Mouse (Mus musculus) intestine, embryonic 15.5 days (tissue): ENCODE results near the gene Lin52. TPM values are rescaled to one million over a fixed set of nuclear protein-coding genes. Genes with fewer than 3 reads are reported as not detected.

ENCODE experiments used
- ATAC-seq: fragments of 200-750 bp; cut with Nextera tagmentation; 2 replicates; pipeline ENCODE4 v1.8.0; 2017; ENCODE audit warnings: moderate TSS enrichment, moderate library complexity
- H3K27ac ChIP-seq: fragments of 300-500 bp; sonication (generic); 2 replicates; pipeline ENCODE4 v1.5.1; 2015; ENCODE audit warnings: mild to moderate bottlenecking, inconsistent platforms
- H3K27me3 ChIP-seq: fragments of 300-500 bp; sonication (generic); replicated peaks from 2 replicates; pipeline ENCODE4 v1.6.1; 2015; ENCODE audit warnings: inconsistent platforms
- H3K36me3 ChIP-seq: fragments of 300-500 bp; sonication (generic); 2 replicates; pipeline ENCODE4 v1.6.1; 2015; ENCODE audit warnings: inconsistent platforms
- H3K4me1 ChIP-seq: fragments of 300-500 bp; sonication (generic); replicated peaks from 2 replicates; pipeline ENCODE4 v1.6.1; 2015; ENCODE audit warnings: inconsistent platforms
- H3K4me2 ChIP-seq: fragments of 300-500 bp; sonication (generic); replicated peaks from 2 replicates; pipeline ENCODE4 v1.6.1; 2015; ENCODE audit warnings: mild to moderate bottlenecking, inconsistent platforms
- H3K4me3 ChIP-seq: fragments of 300-500 bp; sonication (generic); replicated peaks from 2 replicates; pipeline ENCODE4 v1.5.1; 2015; ENCODE audit warnings: inconsistent platforms
- H3K9ac ChIP-seq: fragments of 300-500 bp; sonication (generic); 2 replicates; pipeline ENCODE4 v1.6.1; 2015; ENCODE audit warnings: inconsistent platforms
- H3K9me3 ChIP-seq: fragments of 300-500 bp; sonication (generic); 2 replicates; pipeline ENCODE4 v1.6.1; 2016; ENCODE audit warnings: inconsistent platforms
- WGBS: fragments of 180-500 bp; shearing (Covaris S2); methylation state at CpG from one replicate; pipeline ENCODE4 v1.1.7; 2015; 5-methylcytosine and 5-hydroxymethylcytosine counted together
- polyA plus RNA-seq: library from polyadenylated mRNA; unstranded; fragments of >200 nt; fragmentation: Nextera tagmentation; extraction: Ambion mirVana; gene quantifications from 2 replicates; pipeline ENCODE4 v1.2.1, GENCODE M21; 2015

The Lin52 gene
- polyA plus RNA-seq, 1 experiment from 2014 or later = 15.2 TPM

GRCm38 (mm10) chr12:84438697-84439096 is 12.5 kb upstream of the Lin52 start:
- no peak for ATAC-seq
- Histone ChIP-seq H3K9ac (no peak overlapping the region), H3K27ac (no peak overlapping the region), H3K27me3 (no peaks in the 10 kb centered on the region), H3K4me1 (no peaks in the 10 kb centered on the region), H3K36me3 (no peaks in the 10 kb centered on the region), H3K9me3 (no peaks in the 10 kb centered on the region), H3K4me3 (no peak overlapping the region), H3K4me2 (no peak overlapping the region)
- WGBS = 47% methylated on average over 2 of the region's 2 CpGs

GRCm38 (mm10) chr12:84442526-84442925 is 8.7 kb upstream of the Lin52 start:
- Histone ChIP-seq H3K4me1 (no peaks in the 10 kb centered on the region), H3K27me3 (no peaks in the 10 kb centered on the region), H3K27ac (no peak overlapping the region), H3K9ac (no peak overlapping the region), H3K4me2 (no peak overlapping the region), H3K4me3 (no peak overlapping the region), H3K9me3 (no peaks in the 10 kb centered on the region), H3K36me3 (no peaks in the 10 kb centered on the region)
- 64% methylated on average over 4 of the region's 4 CpGs for WGBS
- no peak for ATAC-seq

GRCm38 (mm10) chr12:84447386-84447785 is 3.8 kb upstream of the Lin52 start:
- Histone ChIP-seq H3K4me1 (peaks cover 4% of the 10 kb centered on the region; the same call in 1 of the 2 replicates), H3K9me3 (no peaks in the 10 kb centered on the region), H3K27ac (no peak overlapping the region), H3K4me2 (no peak overlapping the region), H3K9ac (no peak overlapping the region), H3K36me3 (no peaks in the 10 kb centered on the region), H3K4me3 (no peak overlapping the region), H3K27me3 (no peaks in the 10 kb centered on the region)
- ATAC-seq = no peak
- WGBS = 78% methylated on average over 1 of the region's 1 CpGs

GRCm38 (mm10) chr12:84448181-84448580 is 3.0 kb upstream of the Lin52 start:
- ATAC-seq = no peak
- Histone ChIP-seq H3K27me3 (no peaks in the 10 kb centered on the region), H3K9me3 (no peaks in the 10 kb centered on the region), H3K36me3 (no peaks in the 10 kb centered on the region), H3K9ac (no peak overlapping the region), H3K4me1 (peaks cover 4% of the 10 kb centered on the region; the same call in 1 of the 2 replicates), H3K4me2 (no peak overlapping the region), H3K27ac (no peak overlapping the region), H3K4me3 (no peak overlapping the region)
- WGBS = 79% methylated on average over 6 of the region's 6 CpGs

GRCm38 (mm10) chr12:84449887-84450286 is 1.3 kb upstream of the Lin52 start:
- Histone ChIP-seq H3K4me2 (peak overlapping the region; percentile 90), H3K9me3 (no peaks in the 10 kb centered on the region), H3K36me3 (no peaks in the 10 kb centered on the region), H3K4me3 (peak overlapping the region; percentile 70), H3K27ac (no peak overlapping the region; the same call in 1 of the 2 replicates), H3K9ac (peak overlapping the region; percentile 66), H3K4me1 (peaks cover 4% of the 10 kb centered on the region; the same call in 1 of the 2 replicates), H3K27me3 (no peaks in the 10 kb centered on the region)
- no peak for ATAC-seq
- WGBS = 45% methylated on average over 10 of the region's 10 CpGs

GRCm38 (mm10) chr12:84450351-84450717 is 888 bp upstream of the Lin52 start:
- WGBS = under 1% methylated on average over 6 of the region's 6 CpGs
- ATAC-seq = peak; percentile 5; the same call in 1 of the 2 replicates
- peak overlapping the region; percentile 66 for H3K9ac ChIP-seq
- H3K27ac ChIP-seq = peak overlapping the region; percentile 48; the same call in 1 of the 2 replicates
- H3K36me3 ChIP-seq = no peaks in the 10 kb centered on the region
- H3K27me3 ChIP-seq = no peaks in the 10 kb centered on the region
- H3K9me3 ChIP-seq = no peaks in the 10 kb centered on the region
- H3K4me2 ChIP-seq = peak overlapping the region; percentile 90
- peak overlapping the region; percentile 70 for H3K4me3 ChIP-seq
- H3K4me1 ChIP-seq = peaks cover 4% of the 10 kb centered on the region; the same call in 1 of the 2 replicates

- WGBS = under 1% methylated on average over 11 of the region's 11 CpGs
- H3K27me3 ChIP-seq = no peaks in the 10 kb centered on the region
- H3K4me2 ChIP-seq = peak overlapping the region; percentile 91
- H3K4me3 ChIP-seq = peak overlapping the region; percentile 70
- H3K36me3 ChIP-seq = no peaks in the 10 kb centered on the region
- H3K9me3 ChIP-seq = no peaks in the 10 kb centered on the region
- peak overlapping the region; percentile 60 for H3K9ac ChIP-seq
- 0 out of 2 replicates have a peak overlapping the region, but pooled peaks have one; percentile 28 for H3K27ac ChIP-seq
- ATAC-seq = no peak
- H3K4me1 ChIP-seq = peaks cover 4% of the 10 kb centered on the region; the same call in 1 of the 2 replicates
These were observed 579 bp downstream of the Lin52 start for GRCm38 (mm10) chr12:84451801-84452200.

GRCm38 (mm10) chr12:84456911-84457310 is 5.7 kb downstream of the Lin52 start:
- Histone ChIP-seq H3K9me3 (no peaks in the 10 kb centered on the region), H3K9ac (no peak overlapping the region), H3K4me1 (no peaks in the 10 kb centered on the region), H3K4me2 (no peak overlapping the region), H3K36me3 (peaks cover 13% of the 10 kb centered on the region; the same call in 1 of the 2 replicates), H3K27ac (no peak overlapping the region), H3K4me3 (no peak overlapping the region), H3K27me3 (no peaks in the 10 kb centered on the region)
- WGBS = 93% methylated on average over 3 of the region's 3 CpGs
- ATAC-seq = no peak

- H3K36me3 ChIP-seq = peaks cover 13% of the 10 kb centered on the region; the same call in 1 of the 2 replicates
- H3K4me1 ChIP-seq = no peaks in the 10 kb centered on the region
- 83% methylated on average over 1 of the region's 1 CpGs for WGBS
- no peaks in the 10 kb centered on the region for H3K9me3 ChIP-seq
- H3K9ac ChIP-seq = no peak overlapping the region
- no peak overlapping the region for H3K4me3 ChIP-seq
- H3K27ac ChIP-seq = no peak overlapping the region
- H3K27me3 ChIP-seq = no peaks in the 10 kb centered on the region
- ATAC-seq = no peak
- H3K4me2 ChIP-seq = no peak overlapping the region
These were observed 8.6 kb downstream of the Lin52 start for GRCm38 (mm10) chr12:84459845-84460244.

GRCm38 (mm10) chr12:84461416-84461815 is 10.2 kb downstream of the Lin52 start:
- 90% methylated on average over 5 of the region's 5 CpGs for WGBS
- Histone ChIP-seq H3K36me3 (peaks cover 13% of the 10 kb centered on the region; the same call in 1 of the 2 replicates), H3K4me1 (no peaks in the 10 kb centered on the region), H3K9me3 (no peaks in the 10 kb centered on the region), H3K27me3 (no peaks in the 10 kb centered on the region), H3K27ac (no peak overlapping the region), H3K4me2 (no peak overlapping the region), H3K9ac (no peak overlapping the region), H3K4me3 (no peak overlapping the region)
- no peak for ATAC-seq

- WGBS = 86% methylated on average over 3 of the region's 3 CpGs
- H3K4me2 ChIP-seq = no peak overlapping the region
- ATAC-seq = no peak
- H3K27ac ChIP-seq = no peak overlapping the region
- H3K4me1 ChIP-seq = no peaks in the 10 kb centered on the region
- no peaks in the 10 kb centered on the region for H3K9me3 ChIP-seq
- H3K27me3 ChIP-seq = no peaks in the 10 kb centered on the region
- no peak overlapping the region for H3K9ac ChIP-seq
- H3K36me3 ChIP-seq = peaks cover 17% of the 10 kb centered on the region; the same call in 1 of the 2 replicates
- no peak overlapping the region for H3K4me3 ChIP-seq
These were observed 11.6 kb downstream of the Lin52 start for GRCm38 (mm10) chr12:84462856-84463255.

GRCm38 (mm10) chr12:84468701-84469100 is 17.5 kb downstream of the Lin52 start:
- WGBS = 0% methylated on average over 1 of the region's 1 CpGs
- ATAC-seq = no peak
- H3K36me3 ChIP-seq = 0 out of 2 replicates have a peak, but pooled peaks cover 4% of the 10 kb centered on the region

GRCm38 (mm10) chr12:84478937-84479336 is 27.7 kb downstream of the Lin52 start:
- Histone ChIP-seq H3K36me3 (no peaks in the 10 kb centered on the region), H3K9me3 (no peaks in the 10 kb centered on the region), H3K4me1 (0 out of 2 replicates have a peak, but pooled peaks cover 3% of the 10 kb centered on the region), H3K27ac (no peak overlapping the region), H3K4me3 (no peak overlapping the region), H3K27me3 (no peaks in the 10 kb centered on the region), H3K4me2 (no peak overlapping the region), H3K9ac (no peak overlapping the region)
- WGBS = 90% methylated on average over 7 of the region's 7 CpGs
- ATAC-seq = no peak

More at GRCm38 (mm10) chr12:84468701-84469100, 17.5 kb downstream of the Lin52 start:
- Histone ChIP-seq H3K27me3 (no peaks in the 10 kb centered on the region), H3K4me2 (no peak overlapping the region), H3K4me1 (no peaks in the 10 kb centered on the region), H3K9ac (no peak overlapping the region), H3K9me3 (no peaks in the 10 kb centered on the region), H3K4me3 (no peak overlapping the region), H3K27ac (no peak overlapping the region)
